Mouse (Mus musculus): ENCODE measurements around the gene Zmiz1.

- no peak for TF ChIP-seq CTCF (conservative IDR thresholded peaks at IDR 0.05 in 1 of 2, IDR thresholded peaks at IDR 0.05 in 1 of 2; ENCODE audit: low read depth in 2 of 2, low read length in 2 of 2)
- no peak for TF ChIP-seq POLR2AphosphoS2 (IDR thresholded peaks at IDR 0.05; ENCODE audit: low read depth, low read length)
- no peak for TF ChIP-seq EP300 (IDR thresholded peaks at IDR 0.05; ENCODE audit: low read length)
- no peak for TF ChIP-seq RAD21 (IDR thresholded peaks at IDR 0.05; ENCODE audit: low read depth, low read length)
- TF ChIP-seq POLR2A (IDR thresholded peaks at IDR 0.05; ENCODE audit: low read depth, low read length), result no peak
- no peak for TF ChIP-seq TCF12 (IDR thresholded peaks at IDR 0.05; ENCODE audit: low read depth, low read length)
- TF ChIP-seq NRF1 (IDR thresholded peaks at IDR 0.05; ENCODE audit: low read depth, low read length), result no peak
- TF ChIP-seq ZC3H11A (IDR thresholded peaks at IDR 0.05; ENCODE audit: low read depth, low read length), result no peak
- TF ChIP-seq MAX (IDR thresholded peaks at IDR 0.05; ENCODE audit: low read length), result no peak
- TF ChIP-seq GABPA (IDR thresholded peaks at IDR 0.05; ENCODE audit: insufficient replicate concordance, low read depth, low read length), result no peak
- no peak for TF ChIP-seq MAFK (IDR thresholded peaks at IDR 0.05; ENCODE audit: insufficient replicate concordance, low read length)
Observed at GRCm38 (mm10) chr14:25536476-25536875, 77.5 kb downstream of the Zmiz1 start.

Measured in CH12.LX (cell line).